Mouse (Mus musculus) limb, embryonic 11.5 days (tissue): ENCODE measurements around the gene Gmppa. TPM values are rescaled to one million over a fixed set of nuclear protein-coding genes. Genes with fewer than 3 reads are reported as not detected.

Source experiments
- ATAC-seq: fragments of 200-750 bp; cut with Nextera tagmentation; 2 replicates; pipeline ENCODE4 v1.8.0; 2017; ENCODE audit warnings: low read depth; ENCODE audit not compliant: insufficient number of reproducible peaks, low FRiP score, low TSS enrichment
- DNase-seq: peaks from one replicate; pipeline ENCODE4 v3.0.0-alpha.2; 2015; ENCODE audit warnings: low spot score
- H3K27ac ChIP-seq: fragments of 300-500 bp; sonication (generic); replicated peaks from 2 replicates; pipeline ENCODE4 v1.5.1; 2014; ENCODE audit warnings: low read depth, mild to moderate bottlenecking, low read length
- H3K27me3 ChIP-seq: fragments of 300-500 bp; sonication (generic); 2 replicates; pipeline ENCODE4 v1.6.1; 2014; ENCODE audit warnings: mild to moderate bottlenecking, low read length, mixed read lengths; ENCODE audit not compliant: control insufficient read depth, insufficient read depth
- H3K36me3 ChIP-seq: fragments of 300-500 bp; sonication (generic); 2 replicates; pipeline ENCODE4 v1.6.1; 2014; ENCODE audit warnings: mild to moderate bottlenecking, low read length, moderate library complexity, mixed read lengths; ENCODE audit not compliant: control insufficient read depth, insufficient read depth
- H3K4me1 ChIP-seq: fragments of 300-500 bp; sonication (generic); 2 replicates; pipeline ENCODE4 v1.6.1; 2014; ENCODE audit warnings: low read length, mixed read lengths; ENCODE audit not compliant: control insufficient read depth, insufficient read depth
- H3K4me2 ChIP-seq: fragments of 300-500 bp; sonication (generic); 2 replicates; pipeline ENCODE4 v1.6.1; 2014; ENCODE audit warnings: low read depth, mild to moderate bottlenecking, moderate library complexity; ENCODE audit not compliant: severe bottlenecking
- H3K4me3 ChIP-seq: fragments of 300-500 bp; sonication (generic); 2 replicates; pipeline ENCODE4 v1.5.1; 2014; ENCODE audit warnings: low read depth, low read length
- H3K9ac ChIP-seq: fragments of 300-500 bp; sonication (generic); 2 replicates; pipeline ENCODE4 v1.6.1; 2014; ENCODE audit warnings: mild to moderate bottlenecking, low read length
- H3K9me3 ChIP-seq: fragments of 300-500 bp; sonication (generic); 2 replicates; pipeline ENCODE4 v1.6.1; 2016; ENCODE audit warnings: low read length; ENCODE audit not compliant: control insufficient read depth
- WGBS: fragments of 180-500 bp; shearing (Covaris S2); extraction: QIAGEN DNeasy Blood & Tissue Kit; methylation state at CpG from one replicate; pipeline ENCODE4 v1.1.7; 2014; 5-methylcytosine and 5-hydroxymethylcytosine counted together
- polyA plus RNA-seq: library from polyadenylated mRNA; unstranded; fragments of >200 nt; fragmentation: Nextera tagmentation; extraction: Ambion mirVana; gene quantifications from 2 replicates; pipeline ENCODE4 v1.2.1, GENCODE M21; 2014

Gene Gmppa
- polyA plus RNA-seq, 1 experiment from 2014 or later, result 49.9 TPM

DNA sequence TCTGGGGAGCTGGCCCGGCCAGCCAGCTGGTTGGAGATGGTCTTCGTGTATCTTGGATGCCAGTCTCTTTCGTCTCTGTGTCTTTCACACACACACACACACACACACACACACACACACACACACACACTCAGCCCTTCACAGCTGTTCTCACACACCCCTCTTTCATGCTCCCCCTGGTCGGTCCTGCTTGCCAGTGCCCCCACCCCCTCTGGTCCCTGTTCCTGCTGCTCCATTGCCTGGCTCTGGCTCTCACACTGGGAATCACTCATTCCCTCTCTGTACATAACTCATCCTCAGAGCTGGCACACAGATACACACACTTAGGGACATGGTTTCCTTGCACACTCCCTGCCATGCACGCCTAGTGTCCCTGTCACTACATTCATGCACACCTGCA, 16.2 kb downstream of the Gmppa start:
- ATAC-seq (no peak), DNase-seq (no peak)
- peaks cover 72% of the 10 kb centered on the region for H3K4me1 ChIP-seq
- H3K27ac ChIP-seq, result no peak overlapping the region
- H3K4me3 ChIP-seq, result no peak overlapping the region
- H3K27me3 ChIP-seq, result peaks cover 46% of the 10 kb centered on the region
- H3K4me2 ChIP-seq, result no peak overlapping the region
- no peak overlapping the region for H3K9ac ChIP-seq
- H3K9me3 ChIP-seq, result no peaks in the 10 kb centered on the region
- H3K36me3 ChIP-seq, result no peaks in the 10 kb centered on the region
- WGBS, result 75% methylated on average over 5 of the region's 5 CpGs

DNA sequence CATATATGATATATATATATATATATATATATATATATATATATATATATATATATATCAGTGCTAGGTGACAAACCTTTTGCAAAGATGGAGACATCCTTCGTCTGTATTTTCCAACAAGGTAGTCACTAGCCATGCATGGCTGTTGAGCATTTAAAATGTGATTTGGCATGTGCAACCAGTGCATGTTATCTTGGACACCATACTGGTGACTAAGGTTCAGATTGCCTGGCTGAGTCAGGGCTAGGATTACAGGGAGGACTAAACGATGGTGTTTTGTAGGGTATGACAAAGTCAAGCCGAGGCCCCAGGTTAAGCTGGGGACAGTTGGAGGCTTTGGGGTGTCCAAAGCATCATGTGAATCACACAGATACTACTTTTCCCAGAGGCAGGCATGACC, 19.7 kb downstream of the Gmppa start:
- H3K27ac ChIP-seq, result no peak overlapping the region
- WGBS, result 69% methylated on average over 3 of the region's 3 CpGs

DNA sequence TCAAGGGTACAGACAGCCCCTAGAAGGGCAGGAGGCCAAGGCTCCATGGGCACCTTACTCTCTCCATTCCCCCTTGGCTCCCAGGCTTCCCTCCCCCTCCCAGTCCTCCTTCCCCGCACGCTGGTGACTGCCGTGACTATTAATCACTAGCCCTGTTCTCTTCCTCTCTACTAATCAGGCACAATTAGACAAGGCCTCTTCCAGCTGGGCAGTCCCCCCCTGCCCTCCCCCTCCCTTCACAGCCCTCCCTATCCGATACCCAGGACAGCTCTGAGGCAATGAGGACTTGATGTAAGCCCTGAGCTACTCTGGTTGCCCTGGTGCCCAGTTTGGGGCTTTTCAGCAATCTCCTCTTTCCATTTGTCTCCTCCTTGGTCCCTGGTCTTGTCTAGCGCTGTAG, 20.2 kb downstream of the Gmppa start:
- Histone ChIP-seq H3K4me3 (no peak overlapping the region), H3K36me3 (no peaks in the 10 kb centered on the region), H3K4me1 (peaks cover 50% of the 10 kb centered on the region), H3K27ac (no peak overlapping the region), H3K9ac (no peak overlapping the region), H3K9me3 (no peaks in the 10 kb centered on the region), H3K27me3 (peaks cover 23% of the 10 kb centered on the region), H3K4me2 (no peak overlapping the region)
- WGBS, result 12% methylated on average over 5 of the region's 5 CpGs
- no peak for ATAC-seq
- no peak for DNase-seq

More for the DNA sequence above, 19.7 kb downstream of the Gmppa start:
- Histone ChIP-seq H3K9ac (no peak overlapping the region), H3K36me3 (no peaks in the 10 kb centered on the region), H3K9me3 (no peaks in the 10 kb centered on the region), H3K27me3 (peaks cover 28% of the 10 kb centered on the region), H3K4me1 (peaks cover 55% of the 10 kb centered on the region), H3K4me3 (no peak overlapping the region), H3K4me2 (no peak overlapping the region)
- DNase-seq (no peak), ATAC-seq (no peak)

DNA sequence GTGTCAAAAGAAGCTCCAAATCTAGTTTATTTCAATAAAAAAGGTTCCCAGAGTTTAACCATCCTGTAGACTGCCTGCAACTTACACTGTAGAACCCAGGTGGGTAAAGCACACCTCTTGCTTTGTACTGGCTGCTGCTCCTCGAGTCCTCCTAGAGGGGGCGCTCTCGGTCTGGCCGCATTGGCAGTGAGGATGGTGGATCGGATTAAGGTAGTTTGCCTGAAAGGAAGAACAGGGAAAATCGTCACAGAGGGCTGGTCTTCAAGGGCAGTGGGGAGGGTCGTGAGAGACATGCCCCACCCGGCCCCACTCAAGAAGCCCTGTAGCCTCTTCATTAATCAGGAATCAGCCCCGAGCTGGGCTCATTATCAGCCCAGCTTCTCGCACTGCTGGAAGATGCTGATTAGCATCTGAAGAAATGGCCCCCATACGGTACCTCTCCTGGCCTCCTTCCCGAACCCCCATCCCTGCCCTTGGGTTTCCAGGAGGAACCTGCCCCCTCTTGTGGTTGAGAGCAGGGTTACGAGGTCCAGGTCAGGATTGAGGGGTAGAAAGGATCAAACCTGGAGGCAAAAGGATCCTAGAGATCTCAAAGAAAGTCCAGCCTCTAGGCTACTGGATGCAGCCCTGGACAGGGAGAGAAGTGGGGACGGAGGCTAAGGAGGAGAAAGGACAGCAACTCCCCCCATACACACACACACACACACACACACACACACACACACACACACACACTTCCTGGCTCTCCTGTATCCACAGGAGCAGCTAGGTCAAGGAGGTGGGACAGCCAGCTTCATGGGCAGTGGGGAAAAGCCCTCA, 21.2 kb downstream of the Gmppa start:
- H3K9ac ChIP-seq, result no peak overlapping the region
- H3K9me3 ChIP-seq, result no peaks in the 10 kb centered on the region
- ATAC-seq (no peak), DNase-seq (peak; percentile 69)
- peaks cover 48% of the 10 kb centered on the region for H3K4me1 ChIP-seq
- no peaks in the 10 kb centered on the region for H3K36me3 ChIP-seq
- H3K4me3 ChIP-seq, result no peak overlapping the region
- H3K27ac ChIP-seq, result no peak overlapping the region
- H3K4me2 ChIP-seq, result no peak overlapping the region
- WGBS, result 1% methylated on average over 14 of the region's 14 CpGs
- peaks cover 15% of the 10 kb centered on the region for H3K27me3 ChIP-seq

DNA sequence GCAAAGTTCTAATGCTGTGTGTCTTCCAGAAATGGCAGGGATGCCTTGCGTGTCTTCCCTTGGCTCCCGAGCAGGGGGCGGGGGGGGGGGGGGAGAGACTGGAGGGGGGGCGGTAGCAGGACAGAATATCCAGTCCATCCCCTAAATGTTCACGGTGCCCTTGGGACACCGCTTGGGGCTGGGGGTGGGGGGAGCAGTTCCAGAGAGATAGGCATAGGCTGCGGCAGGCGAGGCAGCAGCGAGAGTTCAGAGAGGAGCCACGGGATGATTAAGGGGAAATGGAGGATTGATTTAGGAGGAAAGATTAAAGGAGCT, 21.9 kb downstream of the Gmppa start:
- DNase-seq (no peak), ATAC-seq (0 out of 2 replicates have a peak, but pooled peaks have one; percentile 2)
- Histone ChIP-seq H3K4me3 (no peak overlapping the region), H3K4me2 (peak overlapping the region; percentile 63; the same call in 1 of the 2 replicates), H3K36me3 (no peaks in the 10 kb centered on the region), H3K4me1 (peaks cover 48% of the 10 kb centered on the region), H3K9ac (no peak overlapping the region), H3K9me3 (no peaks in the 10 kb centered on the region), H3K27me3 (peaks cover 9% of the 10 kb centered on the region), H3K27ac (no peak overlapping the region)
- 0% methylated on average over 9 of the region's 10 CpGs for WGBS

DNA sequence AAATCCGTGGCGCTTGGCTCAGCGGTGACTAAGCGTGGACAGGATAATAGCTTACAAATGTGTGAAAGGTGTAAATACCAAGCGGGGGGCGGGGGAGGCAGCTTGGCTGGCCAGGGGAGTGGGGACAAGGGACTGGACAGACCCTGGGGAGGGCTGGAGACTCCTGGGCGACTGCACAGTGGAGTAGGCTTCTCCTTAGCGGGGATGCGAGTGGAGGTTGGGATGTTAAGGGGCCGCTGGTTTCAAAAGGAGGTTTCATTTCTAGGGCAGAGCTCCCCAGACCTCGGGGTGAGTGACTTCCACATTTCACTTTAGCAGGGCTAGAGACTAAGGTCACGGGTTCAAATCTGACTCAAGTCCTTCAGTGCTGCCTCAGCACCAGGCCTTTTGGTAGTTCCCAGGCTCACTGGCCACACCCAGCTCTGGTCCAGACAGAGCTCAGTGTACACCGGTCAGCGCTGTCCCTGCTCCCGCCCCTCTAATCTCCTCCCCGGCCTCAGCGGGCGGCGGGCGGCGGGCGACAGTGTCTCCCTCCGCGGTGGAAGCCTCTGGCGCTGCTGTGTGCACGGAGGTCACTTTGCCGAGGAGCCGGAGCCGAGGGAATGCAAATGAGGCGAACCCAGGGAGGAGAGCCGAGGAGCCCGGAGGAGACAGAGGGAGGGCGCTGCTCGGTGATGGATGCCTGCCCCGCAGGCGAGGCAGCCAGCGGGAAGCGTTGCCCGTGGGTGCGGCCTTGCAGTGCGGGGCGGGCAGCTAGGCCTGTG, 22.5 kb downstream of the Gmppa start:
- Histone ChIP-seq H3K36me3 (no peaks in the 10 kb centered on the region), H3K4me1 (peaks cover 44% of the 10 kb centered on the region), H3K9ac (peak overlapping the region; percentile 43), H3K27me3 (peaks cover 9% of the 10 kb centered on the region), H3K9me3 (no peaks in the 10 kb centered on the region), H3K4me3 (peak overlapping the region; percentile 25), H3K4me2 (peak overlapping the region; percentile 63), H3K27ac (no peak overlapping the region)
- DNase-seq (peak; percentile 60), ATAC-seq (peak; percentile 74; the same call in 1 of the 2 replicates)
- WGBS, result 1% methylated on average over 37 of the region's 42 CpGs

DNA sequence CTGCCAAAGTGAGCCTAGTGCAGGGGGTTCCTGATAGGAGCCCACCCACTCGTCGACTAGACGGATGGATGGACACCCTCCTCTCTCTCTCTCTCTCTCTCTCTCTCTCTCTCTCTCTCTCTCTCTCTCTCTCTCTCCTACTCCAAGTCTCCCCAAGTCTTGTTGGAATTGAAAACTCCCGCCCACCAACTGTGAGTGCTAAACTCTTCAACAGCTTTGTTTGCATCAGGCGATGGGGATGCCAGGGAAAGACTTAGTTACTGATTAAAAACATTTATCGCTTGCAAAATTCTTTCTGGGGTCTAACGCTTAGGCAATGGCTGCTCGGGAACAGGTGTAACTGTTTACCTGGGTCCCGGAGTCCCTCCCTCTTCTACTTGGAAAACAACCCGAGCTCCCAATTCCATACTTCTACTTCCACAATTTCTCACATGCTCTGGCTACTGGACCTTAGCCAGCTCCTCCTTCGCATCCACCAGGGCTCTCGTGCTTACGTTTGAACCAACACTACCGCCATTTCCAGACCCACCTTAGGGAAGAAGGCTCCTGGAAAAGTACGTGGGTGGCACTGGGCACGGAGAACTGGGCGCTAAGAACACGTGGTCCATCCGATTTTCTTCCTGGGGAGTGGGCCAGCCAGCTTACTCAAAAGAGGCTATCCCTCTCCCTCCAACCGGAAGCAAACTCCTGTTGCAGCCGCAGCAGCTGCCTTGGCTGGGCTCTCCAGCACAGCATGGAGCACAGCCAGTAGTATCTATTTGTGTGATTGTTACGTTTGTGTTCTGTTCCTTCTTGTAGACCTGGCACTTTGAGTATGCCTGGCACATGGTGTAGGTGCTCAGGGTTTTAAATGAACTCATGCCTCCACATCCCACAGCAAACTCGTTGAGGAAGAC, 23.3 kb downstream of the Gmppa start:
- Histone ChIP-seq H3K36me3 (no peaks in the 10 kb centered on the region), H3K27ac (no peak overlapping the region), H3K9me3 (no peaks in the 10 kb centered on the region), H3K4me1 (peaks cover 37% of the 10 kb centered on the region), H3K27me3 (peaks cover 9% of the 10 kb centered on the region), H3K4me2 (peak overlapping the region; percentile 63), H3K4me3 (peak overlapping the region; percentile 25), H3K9ac (peak overlapping the region; percentile 43)
- no peak for DNase-seq
- ATAC-seq, result no peak
- 11% methylated on average over 23 of the region's 23 CpGs for whole genome bisulfite sequencing

DNA sequence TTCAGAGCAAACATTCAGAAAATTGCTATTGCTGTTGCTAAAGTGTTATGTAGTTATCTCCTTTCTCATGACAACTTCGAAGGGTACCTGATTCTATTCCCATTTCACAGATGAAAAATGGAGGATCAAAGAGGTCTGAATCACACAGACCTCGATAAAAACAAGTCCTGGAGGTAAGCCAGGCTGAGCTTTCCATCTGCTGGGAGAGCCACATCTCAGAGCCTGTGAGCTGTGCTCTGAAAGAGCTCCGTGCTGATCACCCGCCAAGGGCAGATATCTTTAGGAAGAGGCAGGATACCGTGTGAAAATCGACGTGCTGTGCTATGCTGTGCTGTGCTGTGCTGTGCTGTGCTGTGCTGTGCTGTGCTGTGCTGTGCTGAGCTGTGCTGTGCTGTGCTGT, 24.6 kb downstream of the Gmppa start:
- no peak overlapping the region for H3K27ac ChIP-seq
- H3K4me3 ChIP-seq, result no peak overlapping the region
- H3K27me3 ChIP-seq, result peaks cover 9% of the 10 kb centered on the region
- WGBS, result 86% methylated on average over 7 of the region's 7 CpGs
- ATAC-seq (no peak), DNase-seq (no peak)
- no peak overlapping the region for H3K4me2 ChIP-seq
- H3K9ac ChIP-seq, result no peak overlapping the region
- no peaks in the 10 kb centered on the region for H3K36me3 ChIP-seq
- peaks cover 29% of the 10 kb centered on the region for H3K4me1 ChIP-seq
- no peaks in the 10 kb centered on the region for H3K9me3 ChIP-seq
